Mouse (Mus musculus) 416B (cell line): ENCODE data around the gene Btbd11.
"Not testable (repeated sequence)": the region's sequence is repeated elsewhere in the genome, so short reads cannot be mapped to it uniquely, and the experiment has no call there.

Source experiments
- DNase-seq: peaks from one replicate; pipeline ENCODE4 v3.0.0; 2011; ENCODE audit warnings: low read depth

The Btbd11 gene

DNA sequence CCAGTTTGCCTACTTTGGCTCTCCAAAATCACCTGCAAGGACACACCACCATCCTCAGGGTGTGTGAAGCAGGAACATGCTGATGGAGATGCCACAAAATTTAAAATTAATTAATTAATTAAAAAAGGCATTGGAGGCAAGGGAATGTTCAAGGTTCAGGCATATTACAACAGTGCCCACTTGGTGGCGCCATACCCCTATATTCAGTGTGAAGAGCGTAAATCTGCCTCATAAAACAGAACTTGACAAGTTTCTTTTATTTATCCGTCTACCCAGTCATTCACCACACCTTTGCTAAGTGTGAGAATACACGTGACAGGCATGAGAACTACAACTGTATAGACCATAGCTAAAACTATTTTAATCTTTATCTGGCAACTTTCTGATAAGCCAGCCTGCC is 292.0 kb downstream of the Btbd11 start:
- DNase-seq = peak; percentile 54

DNA sequence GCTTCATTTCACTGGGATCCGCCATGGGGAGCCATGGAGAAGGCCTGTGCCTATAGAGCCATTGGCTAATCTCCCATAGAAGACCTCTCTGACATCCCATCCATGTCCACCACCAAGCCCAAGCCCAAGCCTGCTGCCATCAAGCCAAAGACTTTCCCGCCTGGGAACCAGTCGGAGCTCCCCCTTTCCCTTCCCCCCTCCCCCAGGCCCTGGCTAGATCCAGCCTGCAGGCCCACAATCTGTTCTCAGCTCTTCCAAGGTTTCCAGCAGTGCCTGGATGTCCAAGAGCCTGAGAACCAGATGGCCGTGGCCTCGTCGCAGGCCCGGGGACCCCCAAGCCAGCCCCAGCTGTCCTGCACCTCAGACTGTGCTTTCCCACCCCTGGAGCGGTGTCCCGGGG is 295.8 kb downstream of the Btbd11 start:
- no peak for DNase-seq

DNA sequence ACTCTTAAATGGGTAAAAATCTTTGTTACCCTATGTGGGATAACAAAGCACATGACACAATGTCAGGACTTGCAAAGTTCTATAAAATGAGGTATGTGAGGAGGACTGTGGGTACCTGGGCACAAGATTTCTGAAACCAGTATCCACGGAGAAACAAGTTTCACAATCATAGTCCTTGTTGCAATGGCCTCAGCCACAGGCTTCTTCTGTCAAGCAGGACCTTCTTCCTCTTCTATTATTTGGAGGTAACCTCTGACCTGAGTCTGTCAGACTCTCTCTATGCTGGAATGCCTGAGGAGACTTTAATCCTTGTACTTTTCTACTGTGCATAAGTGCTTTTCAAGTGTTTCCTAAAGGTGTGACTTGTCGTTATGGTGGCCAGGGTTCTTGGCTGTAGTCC is 307.8 kb downstream of the Btbd11 start:
- DNase-seq = not testable (repeated sequence)

DNA sequence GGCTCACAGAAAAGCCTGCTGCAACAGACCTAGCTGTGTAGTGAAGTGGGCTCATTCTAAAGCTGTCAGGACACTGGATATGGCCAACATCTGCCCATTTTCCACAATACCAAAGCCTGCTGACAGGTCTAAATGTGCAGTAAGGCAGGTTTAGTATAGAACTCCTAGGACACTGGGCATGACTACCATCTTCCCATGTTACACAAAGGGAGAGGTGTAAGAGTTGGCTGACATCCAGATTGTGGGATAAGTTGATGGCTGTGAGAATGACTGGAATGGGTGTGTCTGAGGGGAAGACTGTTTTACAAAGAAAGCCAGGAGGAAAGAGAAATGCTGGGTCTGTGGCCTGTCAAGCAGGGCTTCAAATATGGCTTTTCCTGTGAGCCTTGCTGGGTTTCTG is 313.1 kb downstream of the Btbd11 start:
- no peak for DNase-seq

DNA sequence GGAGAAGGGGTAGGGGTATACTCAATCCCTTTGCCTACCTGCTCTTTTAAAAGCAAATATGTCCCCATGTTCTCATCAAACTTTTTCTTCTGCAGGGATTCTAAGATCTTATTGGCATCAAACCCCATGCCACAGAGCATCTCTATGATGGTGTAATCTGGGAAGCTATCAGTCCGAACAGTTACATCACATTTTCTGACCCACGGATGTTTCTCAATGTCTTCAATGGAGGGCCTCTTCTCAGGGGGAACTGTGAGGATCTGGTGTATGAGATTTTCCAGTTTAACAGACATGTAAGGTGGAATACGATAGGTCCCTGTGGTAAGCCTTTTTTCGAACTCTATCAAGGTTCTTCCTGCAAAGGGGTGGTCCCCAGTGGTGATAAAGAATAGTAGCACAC is 323.2 kb downstream of the Btbd11 start:
- DNase-seq = not testable (repeated sequence)
